Mouse (Mus musculus) midbrain, embryonic 15.5 days (tissue): ENCODE results near the gene Prm3. TPM values are rescaled to one million over a fixed set of nuclear protein-coding genes. Genes with fewer than 3 reads are reported as not detected.
A peak's percentile ranks its signal among the peaks of the same experiment; 100 is the strongest.

ENCODE experiments used
- ATAC-seq: fragments of 200-750 bp; cut with Nextera tagmentation; replicated peaks from 2 replicates; pipeline ENCODE4 v1.8.0; 2017; ENCODE audit warnings: moderate TSS enrichment
- H3K27ac ChIP-seq: fragments of 300-500 bp; sonication (generic); 2 replicates; pipeline ENCODE4 v1.5.1; 2015; ENCODE audit warnings: mild to moderate bottlenecking, inconsistent platforms
- H3K27me3 ChIP-seq: fragments of 300-500 bp; sonication (generic); replicated peaks from 2 replicates; pipeline ENCODE4 v1.6.1; 2015; ENCODE audit warnings: inconsistent platforms
- H3K36me3 ChIP-seq: fragments of 300-500 bp; sonication (generic); replicated peaks from 2 replicates; pipeline ENCODE4 v1.6.1; 2015; ENCODE audit warnings: inconsistent platforms
- H3K4me1 ChIP-seq: fragments of 300-500 bp; sonication (generic); 2 replicates; pipeline ENCODE4 v1.6.1; 2015; ENCODE audit warnings: inconsistent platforms
- H3K4me2 ChIP-seq: fragments of 300-500 bp; sonication (generic); 2 replicates; pipeline ENCODE4 v1.6.1; 2015; ENCODE audit warnings: inconsistent platforms, mild to moderate bottlenecking, moderate library complexity
- H3K4me3 ChIP-seq: fragments of 300-500 bp; sonication (generic); 2 replicates; pipeline ENCODE4 v1.5.1; 2015; ENCODE audit warnings: mild to moderate bottlenecking, inconsistent platforms
- H3K9ac ChIP-seq: fragments of 300-500 bp; sonication (generic); 2 replicates; pipeline ENCODE4 v1.6.1; 2015; ENCODE audit warnings: mild to moderate bottlenecking, inconsistent platforms
- H3K9me3 ChIP-seq: fragments of 300-500 bp; sonication (generic); 2 replicates; pipeline ENCODE4 v1.6.1; 2016; ENCODE audit warnings: inconsistent platforms
- WGBS: fragments of 180-500 bp; shearing (Covaris S2); methylation state at CpG from one replicate; pipeline ENCODE4 v1.1.7; 2015; ENCODE audit warnings: mixed read lengths; 5-methylcytosine and 5-hydroxymethylcytosine counted together
- polyA plus RNA-seq: library from polyadenylated mRNA; unstranded; fragments of >200 nt; fragmentation: Nextera tagmentation; extraction: Ambion mirVana; gene quantifications from 2 replicates; pipeline ENCODE4 v1.2.1, GENCODE M21; 2015

Gene Prm3
- not detected in 2 replicates for polyA plus RNA-seq

GRCm38 (mm10) chr16:10790702-10791101, at the start of gene Prm3:
Prm3 (minus strand) TSS chr16:10790914.
- Histone ChIP-seq H3K27me3 (no peaks in the 10 kb centered on the region), H3K9me3 (no peaks in the 10 kb centered on the region), H3K9ac (no peak within 1 kb of the TSS), H3K4me2 (no peak within 1 kb of the TSS), H3K27ac (no peak within 1 kb of the TSS), H3K4me1 (peaks cover 9% of the 10 kb centered on the region), H3K36me3 (no peaks in the 10 kb centered on the region), H3K4me3 (no peak within 1 kb of the TSS)
- 83% methylated on average over 9 of the region's 9 CpGs for WGBS
- no peak for ATAC-seq

GRCm38 (mm10) chr16:10840018-10840417, 49.3 kb upstream of the Prm3 start:
- no peaks in the 10 kb centered on the region for H3K27me3 ChIP-seq
- no peak overlapping the region for H3K4me2 ChIP-seq
- H3K9me3 ChIP-seq, result no peaks in the 10 kb centered on the region
- H3K36me3 ChIP-seq, result no peaks in the 10 kb centered on the region
- H3K9ac ChIP-seq, result no peak overlapping the region
- peaks cover 18% of the 10 kb centered on the region for H3K4me1 ChIP-seq
- H3K27ac ChIP-seq, result no peak overlapping the region
- ATAC-seq, result no peak
- H3K4me3 ChIP-seq, result no peak overlapping the region
- 89% methylated on average over 13 of the region's 14 CpGs for whole genome bisulfite sequencing

- no peak overlapping the region for H3K4me2 ChIP-seq
- H3K4me3 ChIP-seq, result no peak overlapping the region
- H3K4me1 ChIP-seq, result peaks cover 16% of the 10 kb centered on the region
- 37% methylated on average over 10 of the region's 10 CpGs for WGBS
- 0 out of 2 replicates have a peak, but pooled peaks cover 5% of the 10 kb centered on the region for H3K27me3 ChIP-seq
- ATAC-seq, result no peak
- no peak overlapping the region for H3K9ac ChIP-seq
- no peaks in the 10 kb centered on the region for H3K36me3 ChIP-seq
- H3K27ac ChIP-seq, result no peak overlapping the region
- H3K9me3 ChIP-seq, result no peaks in the 10 kb centered on the region
Measured at GRCm38 (mm10) chr16:10838487-10839245, 48.0 kb upstream of the Prm3 start.

GRCm38 (mm10) chr16:10837903-10838302, 47.2 kb upstream of the Prm3 start:
- Histone ChIP-seq H3K27ac (no peak overlapping the region), H3K9me3 (no peaks in the 10 kb centered on the region), H3K4me3 (no peak overlapping the region), H3K27me3 (0 out of 2 replicates have a peak, but pooled peaks cover 5% of the 10 kb centered on the region), H3K4me2 (no peak overlapping the region), H3K36me3 (no peaks in the 10 kb centered on the region), H3K9ac (no peak overlapping the region), H3K4me1 (peaks cover 13% of the 10 kb centered on the region)
- 92% methylated on average over 1 of the region's 1 CpGs for WGBS
- ATAC-seq, result no peak

- Histone ChIP-seq H3K4me1 (peaks cover 13% of the 10 kb centered on the region), H3K4me3 (no peak overlapping the region), H3K4me2 (no peak overlapping the region), H3K9ac (no peak overlapping the region), H3K9me3 (no peaks in the 10 kb centered on the region), H3K27ac (no peak overlapping the region), H3K36me3 (no peaks in the 10 kb centered on the region), H3K27me3 (0 out of 2 replicates have a peak, but pooled peaks cover 5% of the 10 kb centered on the region)
- 91% methylated on average over 3 of the region's 3 CpGs for WGBS
- ATAC-seq, result no peak
Measured at GRCm38 (mm10) chr16:10837250-10837649, 46.5 kb upstream of the Prm3 start.

GRCm38 (mm10) chr16:10836388-10836787, 45.7 kb upstream of the Prm3 start:
- WGBS, result 98% methylated on average over 3 of the region's 3 CpGs
- ATAC-seq, result no peak
- no peaks in the 10 kb centered on the region for H3K9me3 ChIP-seq
- H3K4me1 ChIP-seq, result peaks cover 13% of the 10 kb centered on the region
- H3K9ac ChIP-seq, result no peak overlapping the region
- no peak overlapping the region for H3K4me3 ChIP-seq
- no peak overlapping the region for H3K4me2 ChIP-seq
- no peaks in the 10 kb centered on the region for H3K36me3 ChIP-seq
- H3K27ac ChIP-seq, result no peak overlapping the region
- H3K27me3 ChIP-seq, result 0 out of 2 replicates have a peak, but pooled peaks cover 5% of the 10 kb centered on the region

GRCm38 (mm10) chr16:10834911-10835587, 44.3 kb upstream of the Prm3 start, which contains the start of gene Rmi2:
Rmi2 (plus strand) TSS chr16:10835059.
- peak; percentile 96 for ATAC-seq
- H3K27ac ChIP-seq, result no peak within 1 kb of the TSS
- 0 out of 2 replicates have a peak, but pooled peaks cover 5% of the 10 kb centered on the region for H3K27me3 ChIP-seq
- peaks cover 13% of the 10 kb centered on the region for H3K4me1 ChIP-seq
- peak within 1 kb of the TSS; percentile 60 for H3K4me3 ChIP-seq
- peak within 1 kb of the TSS; percentile 89 for H3K4me2 ChIP-seq
- under 1% methylated on average over 69 of the region's 69 CpGs for WGBS
- H3K9me3 ChIP-seq, result no peaks in the 10 kb centered on the region
- H3K9ac ChIP-seq, result peak within 1 kb of the TSS; percentile 30
- no peaks in the 10 kb centered on the region for H3K36me3 ChIP-seq

GRCm38 (mm10) chr16:10834542-10834910, 43.8 kb upstream of the Prm3 start:
- Histone ChIP-seq H3K9ac (0 out of 2 replicates have a peak overlapping the region, but pooled peaks have one; percentile 14), H3K4me1 (peaks cover 13% of the 10 kb centered on the region), H3K4me3 (peak overlapping the region; percentile 60), H3K4me2 (peak overlapping the region; percentile 89), H3K27me3 (0 out of 2 replicates have a peak, but pooled peaks cover 5% of the 10 kb centered on the region), H3K9me3 (no peaks in the 10 kb centered on the region), H3K27ac (no peak overlapping the region), H3K36me3 (no peaks in the 10 kb centered on the region)
- WGBS, result 9% methylated on average over 12 of the region's 12 CpGs
- no peak for ATAC-seq

- Histone ChIP-seq H3K9ac (no peak overlapping the region), H3K4me2 (no peak overlapping the region), H3K4me1 (no peaks in the 10 kb centered on the region), H3K36me3 (no peaks in the 10 kb centered on the region), H3K9me3 (no peaks in the 10 kb centered on the region), H3K27me3 (no peaks in the 10 kb centered on the region), H3K4me3 (no peak overlapping the region), H3K27ac (no peak overlapping the region)
- WGBS, result 73% methylated on average over 4 of the region's 4 CpGs
- ATAC-seq, result no peak
Measured at GRCm38 (mm10) chr16:10828461-10828805, 37.7 kb upstream of the Prm3 start.

GRCm38 (mm10) chr16:10827766-10828460, 37.2 kb upstream of the Prm3 start:
- 85% methylated on average over 7 of the region's 7 CpGs for WGBS
- no peak overlapping the region for H3K4me2 ChIP-seq
- H3K4me1 ChIP-seq, result no peaks in the 10 kb centered on the region
- H3K36me3 ChIP-seq, result no peaks in the 10 kb centered on the region
- no peaks in the 10 kb centered on the region for H3K9me3 ChIP-seq
- H3K27ac ChIP-seq, result no peak overlapping the region
- no peak for ATAC-seq
- H3K27me3 ChIP-seq, result no peaks in the 10 kb centered on the region
- no peak overlapping the region for H3K4me3 ChIP-seq
- H3K9ac ChIP-seq, result no peak overlapping the region

GRCm38 (mm10) chr16:10827269-10827668, 36.6 kb upstream of the Prm3 start:
- H3K9me3 ChIP-seq, result no peaks in the 10 kb centered on the region

GRCm38 (mm10) chr16:10825840-10826239, 35.1 kb upstream of the Prm3 start:
- Histone ChIP-seq H3K36me3 (no peaks in the 10 kb centered on the region), H3K4me2 (no peak overlapping the region), H3K4me1 (no peaks in the 10 kb centered on the region), H3K9me3 (no peaks in the 10 kb centered on the region), H3K27me3 (no peaks in the 10 kb centered on the region), H3K27ac (no peak overlapping the region), H3K9ac (no peak overlapping the region), H3K4me3 (no peak overlapping the region)
- WGBS, result 93% methylated on average over 4 of the region's 4 CpGs
- ATAC-seq, result no peak

More at GRCm38 (mm10) chr16:10827269-10827668, 36.6 kb upstream of the Prm3 start:
- Histone ChIP-seq H3K4me2 (no peak overlapping the region), H3K36me3 (no peaks in the 10 kb centered on the region), H3K27ac (no peak overlapping the region), H3K4me3 (no peak overlapping the region), H3K9ac (no peak overlapping the region), H3K4me1 (no peaks in the 10 kb centered on the region), H3K27me3 (no peaks in the 10 kb centered on the region)
- 90% methylated on average over 9 of the region's 9 CpGs for WGBS
- ATAC-seq, result no peak
